Mouse (Mus musculus) retina, embryonic 14.5 days (tissue): ENCODE measurements at regions not wholly inside any gene's neighbourhood (a gene's known extent, or its start where the extent isn't known, plus 50 kb on each side); places are given as distances from the start of the nearest gene placed in this dataset.

Source experiments
- DNase-seq: peaks from one replicate; pipeline ENCODE4 v3.0.0-alpha.2; 2015; ENCODE audit warnings: low spot score

GRCm38 (mm10) chr4:142956832-142957429, 255.9 kb downstream of the Prdm2 start:
- DNase-seq, result peak; percentile 68

DNA sequence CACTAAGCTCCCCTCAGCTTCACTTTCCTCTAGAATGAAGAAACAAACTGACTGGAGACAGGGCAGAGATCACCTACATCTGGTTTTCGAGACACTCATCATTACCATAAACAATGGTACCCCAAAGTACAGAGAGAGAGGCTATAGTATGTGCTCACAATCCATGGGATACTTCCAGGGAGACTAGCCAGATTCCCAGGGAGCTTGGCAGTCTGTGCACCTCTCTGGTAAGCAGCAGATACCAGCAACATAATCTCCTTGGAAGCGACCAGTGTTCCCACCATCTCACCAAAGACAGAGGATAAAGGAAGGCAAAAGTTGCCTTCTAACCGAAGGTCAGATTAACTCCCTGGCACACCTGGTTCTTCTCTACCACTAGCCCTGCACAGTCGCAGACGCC, 256.4 kb downstream of the Prdm2 start:
- DNase-seq, result no peak

DNA sequence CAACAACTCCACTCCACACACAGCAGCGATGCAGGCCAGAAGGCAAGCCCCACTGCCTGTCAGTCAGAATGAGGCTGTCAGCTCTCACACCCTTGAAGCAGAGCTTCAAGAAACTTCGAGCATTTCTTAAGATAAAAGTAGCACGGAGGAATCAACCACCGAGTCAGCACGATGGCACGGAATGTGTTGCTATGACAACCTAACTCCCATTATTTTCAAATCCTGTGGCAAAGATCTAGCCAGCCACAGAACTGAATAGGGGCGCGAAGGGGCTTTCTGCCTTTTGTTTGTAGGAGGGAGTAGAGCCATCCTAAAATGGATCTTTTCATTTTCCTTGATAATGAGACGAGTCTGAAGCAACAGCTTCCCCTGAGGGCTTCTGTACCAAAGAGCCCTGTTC, 259.1 kb downstream of the Prdm2 start:
- no peak for DNase-seq

- no peak for DNase-seq
These were observed 259.9 kb downstream of the Prdm2 start for GRCm38 (mm10) chr4:142952879-142953278.

- no peak for DNase-seq
These were observed 265.1 kb downstream of the Prdm2 start for GRCm38 (mm10) chr4:142947673-142948072.

DNA sequence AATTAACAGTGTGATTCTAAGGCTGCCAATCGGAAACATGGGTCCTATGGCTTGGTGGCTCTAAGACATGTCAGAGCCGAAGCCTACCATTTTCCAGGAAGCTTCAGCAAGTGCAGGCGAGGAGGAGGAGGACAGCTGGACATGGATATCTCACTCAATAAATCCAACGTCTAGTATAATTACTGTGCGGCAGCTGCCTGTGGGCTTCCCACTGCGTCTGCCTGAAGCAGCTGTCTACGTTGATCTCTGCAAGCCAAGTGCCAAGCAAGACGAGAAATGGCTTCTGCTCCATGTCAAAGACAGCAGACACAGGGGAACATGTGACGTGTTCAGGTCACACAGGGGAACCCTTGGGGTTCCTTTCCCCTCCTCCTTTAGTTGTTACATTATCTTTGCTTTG, 279.2 kb downstream of the Prdm2 start:
- DNase-seq, result no peak

DNA sequence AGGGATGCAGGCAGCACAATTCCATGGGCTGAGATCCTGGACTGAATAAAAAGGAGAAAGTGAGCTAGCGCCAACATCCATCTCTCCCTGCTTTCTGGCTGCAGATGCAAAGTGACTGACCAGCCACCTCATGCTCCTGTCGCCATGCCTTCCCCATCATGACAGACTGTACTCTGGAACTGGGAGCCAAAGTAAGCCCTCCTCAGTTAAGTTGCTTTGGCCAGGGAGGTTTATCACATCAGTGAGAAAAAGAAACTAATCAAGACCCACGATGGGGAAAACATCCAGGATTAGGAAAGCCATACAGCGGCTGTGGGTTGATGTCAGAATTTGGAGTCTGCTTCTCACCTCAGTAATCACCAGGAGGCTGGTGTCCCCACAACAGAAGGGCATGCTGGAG, 283.6 kb downstream of the Prdm2 start:
- DNase-seq, result no peak

GRCm38 (mm10) chr4:142927328-142928108, 285.3 kb downstream of the Prdm2 start:
- DNase-seq, result no peak

DNA sequence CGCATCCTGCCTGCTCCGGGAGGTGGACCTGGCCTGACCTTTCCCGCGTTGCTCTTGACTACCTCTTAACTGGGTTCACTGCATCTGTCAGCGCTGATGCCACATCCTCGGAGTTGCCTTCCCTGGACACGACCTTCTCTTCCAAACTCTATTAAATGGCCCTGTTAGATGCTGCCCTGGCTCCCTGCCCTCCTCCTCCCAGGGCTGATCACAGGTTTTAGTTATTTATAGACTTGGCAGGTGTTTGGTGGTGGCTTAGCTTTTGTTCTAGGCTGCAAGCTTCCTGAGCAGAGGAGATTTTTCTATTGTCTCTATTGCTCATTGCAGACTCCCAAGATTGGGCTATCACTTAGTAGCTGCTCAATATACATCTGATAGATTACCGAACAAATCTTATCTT, 287.7 kb downstream of the Prdm2 start:
- no peak for DNase-seq

DNA sequence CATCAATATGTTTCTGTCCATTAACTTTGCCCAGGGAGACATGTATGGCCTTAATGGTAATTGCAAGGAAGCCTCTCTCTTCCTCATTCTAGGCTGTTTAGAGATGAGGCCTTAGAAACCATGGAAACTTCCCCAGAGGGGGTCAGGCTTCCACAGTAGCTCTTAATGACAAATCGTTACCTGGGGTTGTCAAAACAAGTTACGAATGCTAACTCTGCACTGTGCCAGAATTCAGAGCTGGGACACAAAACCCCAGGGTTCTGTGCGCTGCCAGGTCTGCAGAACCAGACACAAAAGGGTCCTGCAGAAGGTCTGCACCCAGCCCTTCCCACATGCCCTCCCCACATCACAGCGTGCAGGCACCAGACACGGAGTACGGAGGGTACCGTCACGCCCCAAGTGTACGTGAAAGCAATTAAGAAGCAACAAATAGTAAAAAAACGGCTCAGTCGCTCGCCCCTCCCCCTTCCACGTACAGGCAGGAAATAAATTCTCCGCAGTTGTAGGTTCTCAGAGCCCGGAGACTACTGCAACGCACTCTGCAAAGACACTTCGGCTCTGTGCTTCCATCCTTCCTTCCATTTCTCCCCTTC, 303.3 kb downstream of the Prdm2 start:
- peak; percentile 33 for DNase-seq

- no peak for DNase-seq
These were observed 304.0 kb downstream of the Prdm2 start for GRCm38 (mm10) chr4:142908782-142909181.

DNA sequence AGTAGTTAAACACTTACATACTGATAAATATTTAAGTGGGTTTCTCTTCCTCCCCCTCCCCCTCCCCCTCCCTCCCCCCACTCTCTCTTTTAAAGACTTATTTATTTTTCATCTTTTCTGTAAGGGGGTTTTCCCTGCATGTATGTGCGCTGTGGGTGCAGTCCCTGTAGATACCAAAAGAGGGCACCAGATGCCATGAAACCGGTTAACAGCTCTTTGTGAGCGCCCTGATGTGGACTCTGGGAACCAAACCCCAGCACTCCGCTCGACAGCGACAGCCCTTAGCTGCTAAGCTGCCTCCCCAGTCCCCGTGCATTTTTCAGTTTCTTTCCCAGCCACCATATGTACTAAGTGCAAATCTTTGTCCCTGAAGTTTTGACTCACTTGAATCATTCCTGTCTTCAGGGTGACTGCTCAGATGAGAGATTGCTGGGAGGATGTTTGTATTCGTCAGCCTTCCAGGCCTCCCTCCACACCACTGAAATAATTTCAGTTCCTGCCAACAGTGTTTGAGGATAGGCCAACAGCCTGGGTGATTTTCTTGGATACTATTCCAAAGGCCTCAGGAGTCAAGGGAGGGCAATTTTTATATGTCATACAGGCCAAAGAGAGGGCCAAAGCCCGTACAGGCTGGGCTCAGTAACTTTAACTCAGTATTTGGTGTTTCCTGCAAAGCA, 309.3 kb downstream of the Prdm2 start:
- no peak for DNase-seq

DNA sequence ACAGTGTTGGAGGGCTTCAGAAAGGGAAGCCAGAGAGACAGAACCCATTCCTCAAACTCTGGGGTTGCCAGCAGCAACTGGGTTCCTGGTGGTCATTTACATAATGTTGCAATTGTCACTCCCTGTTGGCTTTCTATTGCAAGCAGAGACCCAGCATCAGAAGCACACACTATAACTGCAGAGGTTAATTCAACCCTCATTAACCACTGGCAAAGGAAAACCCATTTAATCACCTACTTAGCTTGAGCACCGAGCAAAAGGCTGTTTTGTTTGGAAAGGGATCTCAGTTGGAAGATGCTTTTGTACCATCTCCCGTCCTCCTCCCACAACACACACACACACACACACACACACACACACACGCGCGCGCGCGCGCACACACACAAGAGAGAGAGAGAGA, 312.0 kb downstream of the Prdm2 start:
- DNase-seq, result no peak

GRCm38 (mm10) chr4:142898994-142899393, 313.8 kb downstream of the Prdm2 start:
- DNase-seq, result no peak

GRCm38 (mm10) chr4:142890711-142891110, 322.1 kb downstream of the Prdm2 start:
- DNase-seq, result no peak

DNA sequence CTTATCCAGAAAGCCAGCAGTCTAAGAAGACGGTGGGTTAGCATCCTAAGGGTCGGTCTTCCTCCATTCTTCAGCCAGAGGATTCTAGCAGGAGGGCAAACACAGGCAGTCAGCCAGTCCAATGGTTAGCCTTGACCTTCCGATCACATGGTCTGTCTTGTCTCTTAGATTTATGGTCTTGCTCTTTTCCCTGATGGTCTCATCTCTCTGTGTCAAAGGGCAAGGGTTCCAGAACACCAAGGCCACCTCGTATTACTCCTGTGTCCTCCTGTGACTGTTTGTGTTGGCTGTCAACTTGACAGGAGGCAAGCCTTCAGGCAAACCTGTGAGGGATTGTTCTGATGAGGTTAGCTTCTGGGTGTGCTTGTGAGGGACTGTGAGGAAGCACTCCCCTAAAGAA, 323.9 kb downstream of the Prdm2 start:
- no peak for DNase-seq

- no peak for DNase-seq
These were observed 324.9 kb downstream of the Prdm2 start for GRCm38 (mm10) chr4:142887876-142888275.

GRCm38 (mm10) chr4:142880323-142880759, 332.5 kb downstream of the Prdm2 start:
- peak; percentile 87 for DNase-seq

- no peak for DNase-seq
These were observed 336.6 kb downstream of the Prdm2 start for GRCm38 (mm10) chr4:142876151-142876550.

DNA sequence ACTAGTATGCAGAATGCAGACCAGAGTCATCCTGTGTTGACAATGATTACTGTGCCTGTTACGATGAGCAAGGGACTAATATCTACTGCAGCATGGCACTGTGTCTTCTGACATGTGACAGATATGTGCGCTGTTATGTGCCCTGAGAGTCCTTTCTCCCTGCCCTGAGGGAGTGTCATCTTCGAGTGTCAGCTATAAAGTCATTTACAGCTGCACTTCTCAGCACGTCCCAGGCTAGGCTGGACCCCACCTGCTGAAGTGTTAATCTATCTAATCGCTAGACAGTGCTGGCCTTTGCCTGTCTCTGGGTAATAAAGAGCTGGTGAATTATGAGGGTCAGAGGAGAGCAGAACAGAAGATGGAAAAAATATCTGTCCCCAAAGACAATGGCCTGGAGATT, 337.7 kb downstream of the Prdm2 start:
- DNase-seq, result no peak

GRCm38 (mm10) chr4:142866341-142866740, 346.5 kb downstream of the Prdm2 start:
- no peak for DNase-seq

GRCm38 (mm10) chr4:142865593-142865992, 347.2 kb downstream of the Prdm2 start:
- no peak for DNase-seq

- no peak for DNase-seq
These were observed 348.9 kb downstream of the Prdm2 start for GRCm38 (mm10) chr4:142863939-142864338.
